Mouse (Mus musculus) kidney, embryonic 14.5 days (tissue): ENCODE measurements around the gene Ggps1. TPM values are rescaled to one million over a fixed set of nuclear protein-coding genes. Genes with fewer than 3 reads are reported as not detected.

ENCODE experiments used
- ATAC-seq: fragments of 200-750 bp; cut with Nextera tagmentation; 2 replicates; pipeline ENCODE4 v1.8.0; 2017; ENCODE audit warnings: moderate number of reproducible peaks, mild to moderate bottlenecking, moderate TSS enrichment, moderate library complexity; ENCODE audit not compliant: low FRiP score, low TSS enrichment
- H3K27ac ChIP-seq: fragments of 300-500 bp; sonication (generic); 2 replicates; pipeline ENCODE4 v1.5.1; 2014; ENCODE audit warnings: low read depth, mild to moderate bottlenecking, low read length, moderate library complexity, mixed read lengths
- H3K27me3 ChIP-seq: fragments of 300-500 bp; sonication (generic); 2 replicates; pipeline ENCODE4 v1.6.1; 2014; ENCODE audit warnings: mild to moderate bottlenecking, low read length; ENCODE audit not compliant: control insufficient read depth, insufficient read depth
- H3K36me3 ChIP-seq: fragments of 300-500 bp; sonication (generic); 2 replicates; pipeline ENCODE4 v1.6.1; 2014; ENCODE audit warnings: low read length, mixed read lengths; ENCODE audit not compliant: control insufficient read depth, insufficient read depth
- H3K4me1 ChIP-seq: fragments of 300-500 bp; sonication (generic); 2 replicates; pipeline ENCODE4 v1.6.1; 2014; ENCODE audit warnings: low read length, mixed read lengths; ENCODE audit not compliant: control insufficient read depth, insufficient read depth
- H3K4me2 ChIP-seq: fragments of 300-500 bp; sonication (generic); replicated peaks from 2 replicates; pipeline ENCODE4 v1.6.1; 2014; ENCODE audit warnings: low read depth, mild to moderate bottlenecking, low read length
- H3K4me3 ChIP-seq: fragments of 300-500 bp; sonication (generic); 2 replicates; pipeline ENCODE4 v1.5.1; 2014; ENCODE audit warnings: mild to moderate bottlenecking, low read length
- H3K9ac ChIP-seq: fragments of 300-500 bp; sonication (generic); 2 replicates; pipeline ENCODE4 v1.6.1; 2014; ENCODE audit warnings: low read depth, mild to moderate bottlenecking, low read length, moderate library complexity
- H3K9me3 ChIP-seq: fragments of 300-500 bp; sonication (generic); 2 replicates; pipeline ENCODE4 v1.6.1; 2016; ENCODE audit warnings: low read length; ENCODE audit not compliant: control insufficient read depth
- WGBS: fragments of 180-500 bp; shearing (Covaris S2); extraction: QIAGEN DNeasy Blood & Tissue Kit; methylation state at CpG from one replicate; pipeline ENCODE4 v1.1.7; 2014; 5-methylcytosine and 5-hydroxymethylcytosine counted together
- polyA plus RNA-seq: library from polyadenylated mRNA; unstranded; fragments of >200 nt; fragmentation: Nextera tagmentation; extraction: Ambion mirVana; gene quantifications from 2 replicates; pipeline ENCODE4 v1.2.1, GENCODE M21; 2014

The Ggps1 gene
- polyA plus RNA-seq, 1 experiment from 2014 or later, result 57.2 TPM

- Histone ChIP-seq H3K27ac (no peak overlapping the region), H3K4me3 (no peak overlapping the region), H3K4me2 (no peak overlapping the region), H3K36me3 (no peaks in the 10 kb centered on the region; the same call in 1 of the 2 replicates), H3K27me3 (no peaks in the 10 kb centered on the region), H3K4me1 (no peaks in the 10 kb centered on the region), H3K9me3 (no peaks in the 10 kb centered on the region), H3K9ac (no peak overlapping the region)
- 89% methylated on average over 1 of the region's 1 CpGs for WGBS
- no peak for ATAC-seq
These were observed 2.4 kb upstream of the Ggps1 start for GRCm38 (mm10) chr13:14065701-14066100.

DNA sequence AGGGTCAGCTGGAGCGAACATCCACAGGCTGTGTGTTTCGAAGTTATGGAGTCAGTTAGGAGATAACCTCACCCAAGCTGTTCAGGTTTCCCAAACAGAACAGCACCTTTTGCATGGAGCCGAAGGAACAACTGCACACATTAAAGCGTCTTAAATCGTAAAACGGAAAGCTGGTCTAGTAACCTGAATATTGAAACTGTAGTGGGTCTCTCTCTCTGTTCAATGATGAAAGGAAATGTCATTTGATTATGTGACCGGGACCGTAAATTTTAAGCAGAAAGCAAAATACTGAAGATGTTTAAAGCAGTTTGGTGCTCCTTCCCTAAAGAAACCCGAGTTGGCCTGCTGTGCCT is 1.7 kb upstream of the Ggps1 start:
- peak overlapping the region; percentile 96 for H3K4me3 ChIP-seq
- peak overlapping the region; percentile 94 for H3K9ac ChIP-seq
- no peak for ATAC-seq
- H3K4me2 ChIP-seq, result peak overlapping the region; percentile 65
- 11% methylated on average over 9 of the region's 9 CpGs for WGBS
- H3K27me3 ChIP-seq, result no peaks in the 10 kb centered on the region
- H3K9me3 ChIP-seq, result no peaks in the 10 kb centered on the region
- no peaks in the 10 kb centered on the region for H3K36me3 ChIP-seq
- H3K27ac ChIP-seq, result no peak overlapping the region
- no peaks in the 10 kb centered on the region for H3K4me1 ChIP-seq

DNA sequence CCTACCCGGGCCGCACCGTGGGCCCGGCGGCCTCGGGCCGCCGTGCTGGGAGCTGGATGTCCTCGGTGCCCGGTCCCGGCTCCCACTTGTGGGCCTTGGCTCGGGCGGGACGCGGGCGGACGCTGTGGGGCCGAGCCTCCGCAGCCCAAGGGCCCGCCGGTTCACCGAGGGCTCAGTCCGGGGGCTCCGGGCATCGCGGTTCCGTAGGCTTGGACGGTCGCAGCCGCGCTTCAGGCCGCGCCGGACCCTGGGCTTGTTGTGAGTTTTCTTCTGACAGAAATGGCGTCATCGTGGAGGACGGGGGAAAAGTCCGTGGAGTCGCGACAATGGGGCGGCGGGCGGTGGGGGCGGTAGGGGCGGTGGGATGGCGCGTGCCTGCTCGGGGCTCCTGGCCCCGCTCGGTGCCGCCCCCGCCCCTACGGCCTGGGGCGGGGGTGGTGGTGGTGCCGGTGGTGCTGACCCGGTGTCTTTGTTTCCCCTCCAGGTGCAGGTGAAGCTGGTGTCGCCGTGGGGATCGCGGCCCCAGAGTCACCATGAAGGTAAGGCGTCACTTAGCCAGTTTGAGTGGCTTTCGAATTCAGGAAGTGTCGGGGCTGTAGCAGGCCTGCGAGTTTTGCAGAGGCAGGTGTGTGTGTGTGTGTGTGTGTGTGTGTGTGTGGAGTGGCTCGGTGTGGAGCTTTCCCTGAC is 1.2 kb upstream of the Ggps1 start:
- Histone ChIP-seq H3K9ac (peak overlapping the region; percentile 94), H3K27me3 (no peaks in the 10 kb centered on the region), H3K4me3 (peak overlapping the region; percentile 96), H3K9me3 (no peaks in the 10 kb centered on the region), H3K4me2 (peak overlapping the region; percentile 65), H3K27ac (peak overlapping the region; percentile 97), H3K36me3 (peaks cover 2% of the 10 kb centered on the region; the same call in 1 of the 2 replicates), H3K4me1 (no peaks in the 10 kb centered on the region)
- no peak for ATAC-seq
- WGBS, result under 1% methylated on average over 62 of the region's 65 CpGs

DNA sequence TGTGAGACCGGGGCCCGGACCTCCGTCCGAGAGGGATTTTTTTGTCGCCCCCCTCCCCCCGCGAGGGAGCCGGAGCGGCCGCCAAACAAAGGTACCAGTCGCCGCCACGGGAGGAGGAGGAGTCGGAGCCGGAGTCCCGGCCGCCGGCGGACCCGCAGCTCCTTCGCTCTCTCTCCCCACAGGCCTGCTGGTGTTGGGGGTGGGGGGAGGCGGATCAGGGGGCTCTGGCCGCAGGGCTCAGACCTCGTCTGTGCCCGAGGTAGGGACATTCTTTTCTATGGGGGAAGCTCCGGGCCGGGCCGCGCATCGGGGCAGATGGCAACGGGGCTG is 619 bp upstream of the Ggps1 start:
- Histone ChIP-seq H3K27me3 (no peaks in the 10 kb centered on the region), H3K4me3 (peak overlapping the region; percentile 96), H3K9me3 (no peaks in the 10 kb centered on the region), H3K36me3 (peaks cover 7% of the 10 kb centered on the region; the same call in 1 of the 2 replicates), H3K27ac (peak overlapping the region; percentile 97), H3K4me1 (no peaks in the 10 kb centered on the region), H3K9ac (peak overlapping the region; percentile 94), H3K4me2 (peak overlapping the region; percentile 65)
- WGBS, result 2% methylated on average over 13 of the region's 31 CpGs
- ATAC-seq, result peak; percentile 61

DNA sequence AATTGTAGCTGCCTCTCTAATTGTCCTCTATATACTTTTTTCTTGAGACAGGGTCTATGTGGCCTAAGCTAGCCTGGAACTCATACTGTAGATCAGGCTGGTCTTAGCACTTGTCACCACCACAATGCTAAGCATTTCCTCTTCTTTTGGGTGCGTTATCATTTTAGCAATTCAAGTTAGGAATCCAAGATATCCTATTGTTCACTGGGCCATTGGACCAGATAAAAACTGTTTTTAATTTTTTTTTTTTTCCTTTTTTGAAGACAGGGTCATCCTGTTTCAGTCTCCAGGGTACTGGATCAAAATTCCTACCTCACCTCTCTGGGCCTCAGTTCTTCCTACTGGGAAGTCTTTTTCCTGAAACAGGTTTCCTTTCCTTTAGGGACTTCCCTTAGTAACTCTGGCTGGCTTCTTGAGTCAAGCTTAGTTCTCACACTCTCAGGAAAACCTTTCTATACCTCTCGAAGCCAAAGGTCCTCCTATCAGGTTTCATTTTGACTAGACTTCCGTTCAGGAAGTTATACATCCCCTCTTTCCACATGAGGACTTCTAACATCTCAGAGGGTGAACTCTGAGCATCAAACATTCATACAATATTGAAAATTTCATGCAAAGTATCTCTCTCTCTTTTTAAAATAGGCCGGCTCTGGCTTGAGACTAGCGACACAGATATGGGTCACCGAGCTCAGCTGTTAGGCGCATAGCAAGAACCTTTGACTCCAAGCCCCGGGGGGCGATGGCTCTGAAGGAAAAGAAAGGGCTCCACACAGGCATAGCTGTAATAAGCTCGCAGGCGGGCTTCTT is 877 bp downstream of the Ggps1 start:
- H3K4me2 ChIP-seq, result peak overlapping the region; percentile 51
- peak overlapping the region; percentile 71 for H3K9ac ChIP-seq
- peak overlapping the region; percentile 92; the same call in 1 of the 2 replicates for H3K27ac ChIP-seq
- no peaks in the 10 kb centered on the region for H3K27me3 ChIP-seq
- no peaks in the 10 kb centered on the region for H3K9me3 ChIP-seq
- H3K4me3 ChIP-seq, result peak overlapping the region; percentile 96
- ATAC-seq, result no peak
- H3K36me3 ChIP-seq, result peaks cover 10% of the 10 kb centered on the region; the same call in 1 of the 2 replicates
- 7% methylated on average over 11 of the region's 11 CpGs for WGBS
- H3K4me1 ChIP-seq, result no peaks in the 10 kb centered on the region

GRCm38 (mm10) chr13:14059582-14059981 is 3.7 kb downstream of the Ggps1 start:
- no peaks in the 10 kb centered on the region for H3K27me3 ChIP-seq
- H3K9me3 ChIP-seq, result no peaks in the 10 kb centered on the region
- no peak overlapping the region for H3K4me3 ChIP-seq
- H3K36me3 ChIP-seq, result peaks cover 25% of the 10 kb centered on the region; the same call in 1 of the 2 replicates
- H3K4me1 ChIP-seq, result no peaks in the 10 kb centered on the region
- H3K4me2 ChIP-seq, result no peak overlapping the region
- H3K27ac ChIP-seq, result no peak overlapping the region
- no peak overlapping the region for H3K9ac ChIP-seq
- ATAC-seq, result no peak

- Histone ChIP-seq H3K36me3 (peaks cover 51% of the 10 kb centered on the region), H3K4me1 (no peaks in the 10 kb centered on the region), H3K27ac (no peak overlapping the region), H3K4me3 (no peak overlapping the region), H3K4me2 (no peak overlapping the region), H3K9ac (no peak overlapping the region), H3K27me3 (no peaks in the 10 kb centered on the region), H3K9me3 (no peaks in the 10 kb centered on the region)
- ATAC-seq, result no peak
- WGBS, result 92% methylated on average over 3 of the region's 3 CpGs
These were observed 6.5 kb downstream of the Ggps1 start for GRCm38 (mm10) chr13:14056801-14057200.

- Histone ChIP-seq H3K27ac (no peak overlapping the region), H3K4me2 (no peak overlapping the region), H3K36me3 (peaks cover 51% of the 10 kb centered on the region), H3K9ac (no peak overlapping the region), H3K27me3 (no peaks in the 10 kb centered on the region), H3K4me3 (no peak overlapping the region), H3K4me1 (no peaks in the 10 kb centered on the region), H3K9me3 (no peaks in the 10 kb centered on the region)
- no peak for ATAC-seq
- WGBS, result 89% methylated on average over 1 of the region's 1 CpGs
These were observed 13.4 kb downstream of the Ggps1 start for GRCm38 (mm10) chr13:14049878-14050277.

DNA sequence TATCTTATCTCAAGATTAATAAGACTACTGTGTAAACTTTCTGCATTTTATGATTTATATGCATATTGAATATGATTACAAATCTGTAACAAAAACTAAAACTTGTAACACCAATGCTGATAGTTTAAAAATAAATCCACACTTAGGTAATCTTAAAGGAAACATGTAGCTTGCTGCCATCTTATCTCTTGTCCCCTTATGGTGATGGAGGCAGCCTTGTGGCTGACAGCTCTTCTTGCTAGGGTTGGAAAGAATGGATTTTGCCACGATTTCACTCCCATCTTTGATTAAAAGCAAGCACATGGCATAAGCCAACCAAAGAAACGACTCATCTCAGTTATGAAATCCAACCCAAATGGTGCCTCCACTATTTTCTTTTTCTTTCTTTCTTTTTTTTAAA is 18.8 kb downstream of the Ggps1 start:
- Histone ChIP-seq H3K9me3 (no peaks in the 10 kb centered on the region), H3K4me3 (no peak overlapping the region), H3K4me1 (no peaks in the 10 kb centered on the region), H3K9ac (no peak overlapping the region), H3K27me3 (no peaks in the 10 kb centered on the region), H3K27ac (no peak overlapping the region), H3K36me3 (peaks cover 14% of the 10 kb centered on the region; the same call in 1 of the 2 replicates), H3K4me2 (no peak overlapping the region)
- ATAC-seq, result no peak
- WGBS, result 82% methylated on average over 2 of the region's 2 CpGs
